Mouse (Mus musculus) WW6 (cell line): ENCODE results near the gene Gm45521.
"Not testable (repeated sequence)": the region's sequence is repeated elsewhere in the genome, so short reads cannot be mapped to it uniquely, and the experiment has no call there.

Experiments
- DNase-seq: peaks from one replicate; pipeline ENCODE4 v3.0.0-alpha.2; 2013; ENCODE audit warnings: low read depth, low spot score

Gene Gm45521

GRCm38 (mm10) chr14:7999435-7999834 is 42.3 kb downstream of the Gm45521 start:
- DNase-seq, result no peak

- no peak for DNase-seq
These were observed 43.2 kb downstream of the Gm45521 start for GRCm38 (mm10) chr14:8000247-8000646.

GRCm38 (mm10) chr14:8000831-8001685 is 44.0 kb downstream of the Gm45521 start:
- no peak for DNase-seq

- DNase-seq, result peak; percentile 65
These were observed 45.5 kb downstream of the Gm45521 start, which contains the start of gene Abhd6 for GRCm38 (mm10) chr14:8002432-8003092. TSS of gene Abhd6 (plus strand) at chr14:8002902.

- DNase-seq, result no peak
These were observed 46.1 kb downstream of the Gm45521 start for GRCm38 (mm10) chr14:8003093-8003670.

- DNase-seq, result no peak
These were observed 46.9 kb downstream of the Gm45521 start for GRCm38 (mm10) chr14:8003727-8004670.

- not testable (repeated sequence) for DNase-seq
These were observed 49.0 kb downstream of the Gm45521 start for GRCm38 (mm10) chr14:8006061-8006460.

GRCm38 (mm10) chr14:8007084-8007483 is 50.0 kb downstream of the Gm45521 start:
- no peak for DNase-seq

GRCm38 (mm10) chr14:8007486-8007885 is 50.4 kb downstream of the Gm45521 start:
- no peak for DNase-seq

GRCm38 (mm10) chr14:8007923-8008322 is 50.8 kb downstream of the Gm45521 start:
- DNase-seq, result no peak
